Mouse (Mus musculus) olfactory bulb, adult 2 months (tissue): ENCODE measurements at regions not wholly inside any gene's neighbourhood (a gene's known extent, or its start where the extent isn't known, plus 50 kb on each side); places are given as distances from the start of the nearest gene placed in this dataset.

Experiments used
- CTCF ChIP-seq: fragments of 200-500 bp; IDR thresholded peaks from 2 replicates; pipeline ENCODE4 v1.5.1; 2012; ENCODE audit warnings: low read depth, mild to moderate bottlenecking, low read length, moderate library complexity; ENCODE audit not compliant: insufficient read depth
- POLR2A ChIP-seq: fragments of 200-500 bp; IDR thresholded peaks from 2 replicates; pipeline ENCODE4 v1.6.1; 2012; ENCODE audit warnings: mild to moderate bottlenecking, low read depth, low read length, moderate library complexity; ENCODE audit not compliant: insufficient read depth

GRCm38 (mm10) chr4:97481836-97482235 is 290.7 kb upstream of the Nfia start:
- no peak for TF ChIP-seq POLR2A
- TF ChIP-seq CTCF: no peak
